Mouse (Mus musculus) C2C12 (cell line): ENCODE measurements at regions not wholly inside any gene's neighbourhood (a gene's known extent, or its start where the extent isn't known, plus 50 kb on each side); places are given as distances from the start of the nearest gene placed in this dataset.

ENCODE experiments used
- CEBPB ChIP-seq: IDR thresholded peaks from one replicate; pipeline ENCODE4 v1.6.1; 2011; ENCODE audit warnings: low read depth, mild to moderate bottlenecking, control low read depth, moderate library complexity
- CTCF ChIP-seq: IDR thresholded peaks from one replicate; pipeline ENCODE4 v1.5.1; 2011; ENCODE audit not compliant: control insufficient read depth, insufficient read depth, insufficient read length
- FOSL1 ChIP-seq: IDR thresholded peaks from one replicate; pipeline ENCODE4 v1.8.0; 2011; ENCODE audit warnings: mild to moderate bottlenecking, low read length; ENCODE audit not compliant: poor library complexity, insufficient read depth, severe bottlenecking
- MAX ChIP-seq: IDR thresholded peaks from one replicate; pipeline ENCODE4 v1.6.1; 2011; ENCODE audit warnings: mild to moderate bottlenecking, control low read depth
- USF1 ChIP-seq: IDR thresholded peaks from one replicate; pipeline ENCODE4 v1.6.1; 2011; ENCODE audit warnings: low read depth, mild to moderate bottlenecking, control low read depth, moderate library complexity

DNA sequence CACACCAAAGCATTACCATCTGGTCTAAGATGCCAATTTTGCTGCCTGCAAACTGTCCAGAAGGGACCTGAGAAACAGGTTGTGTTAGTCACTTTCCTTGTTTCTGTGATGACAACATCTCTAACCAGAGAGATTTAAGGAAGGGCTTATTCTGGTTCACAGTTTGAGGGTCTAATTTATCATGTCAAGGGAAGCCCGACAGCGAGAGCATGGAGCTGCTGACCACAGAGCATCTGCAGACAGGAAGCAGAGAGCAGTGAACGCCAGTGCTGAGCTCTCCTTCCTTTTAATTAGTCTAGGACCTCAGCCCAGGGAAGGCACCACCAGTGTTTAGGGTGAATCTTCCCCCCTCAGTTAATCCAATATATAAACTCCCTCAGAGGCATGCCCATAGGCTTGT is 85.3 kb upstream of the Mgme1 start:
- TF ChIP-seq CTCF, result no peak
- no peak for TF ChIP-seq FOSL1
- no peak for TF ChIP-seq USF1
- no peak for TF ChIP-seq MAX
- no peak for TF ChIP-seq CEBPB
